Mouse (Mus musculus): ENCODE measurements around the gene Pofut1. TPM values are rescaled to one million over a fixed set of nuclear protein-coding genes. Genes with fewer than 3 reads are reported as not detected.

Gene Pofut1
- polyA plus RNA-seq, 1 experiment from 2014 or later = 5.9 TPM

DNA sequence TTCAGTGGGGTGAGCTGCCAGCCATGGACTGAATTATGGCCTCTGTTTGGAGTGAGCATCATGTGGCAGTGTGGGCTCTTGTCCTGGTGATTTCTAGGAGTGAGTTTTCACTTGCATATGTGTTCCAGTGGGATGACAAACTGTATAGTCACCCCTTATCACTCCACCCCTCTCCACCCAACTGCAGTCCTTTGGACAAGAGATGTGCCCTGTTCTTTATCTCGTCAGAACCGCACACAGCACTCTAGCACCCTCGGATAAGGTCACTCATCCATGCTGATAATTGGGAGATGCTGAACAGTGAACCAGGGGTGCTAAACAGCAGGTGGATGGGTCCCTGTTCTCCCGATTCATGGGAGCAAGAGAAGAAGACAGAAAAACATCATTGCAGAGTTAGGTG lies 19.7 kb upstream of the Pofut1 start:
- peaks cover 15% of the 10 kb centered on the region for H3K4me1 ChIP-seq
- no peaks in the 10 kb centered on the region for H3K27me3 ChIP-seq (ENCODE audit: low read depth, poor library complexity, severe bottlenecking)
- H3K4me3 ChIP-seq = no peak overlapping the region
- H3K9me3 ChIP-seq (replicated peaks) = no peaks in the 10 kb centered on the region
- no peak overlapping the region for H3K27ac ChIP-seq (replicated peaks)
- DNase-seq (ENCODE audit: low spot score) = no peak
- 0 out of 2 replicates have a peak, but pooled peaks cover under 1% of the 10 kb centered on the region for H3K36me3 ChIP-seq
- WGBS = 89% methylated on average over 4 of the region's 4 CpGs

DNA sequence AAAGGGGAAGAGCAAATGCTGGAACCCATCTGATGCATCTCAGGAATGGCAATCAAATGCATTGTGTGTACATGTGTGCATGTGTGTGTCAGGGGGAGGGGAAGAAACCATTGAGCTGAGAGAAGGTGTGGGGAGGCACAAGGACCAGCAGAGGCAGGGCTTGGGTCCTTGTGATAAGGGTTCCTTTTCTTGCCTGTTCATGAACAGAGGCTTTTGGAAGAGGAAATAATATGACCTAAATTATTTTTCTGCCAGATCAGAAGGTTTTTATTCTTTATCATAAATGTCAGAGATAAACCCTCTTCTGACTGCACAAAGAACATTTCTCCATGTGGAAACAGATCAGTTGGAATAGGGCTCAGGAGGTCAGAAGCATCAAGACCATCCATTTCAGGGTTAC lies 19.2 kb upstream of the Pofut1 start:
- 0 out of 2 replicates have a peak, but pooled peaks cover 5% of the 10 kb centered on the region for H3K36me3 ChIP-seq
- peaks cover 15% of the 10 kb centered on the region for H3K4me1 ChIP-seq
- no peak for DNase-seq (ENCODE audit: low spot score)
- no peak overlapping the region for H3K27ac ChIP-seq (replicated peaks)
- H3K9me3 ChIP-seq (replicated peaks) = no peaks in the 10 kb centered on the region
- H3K4me3 ChIP-seq = no peak overlapping the region
- H3K27me3 ChIP-seq (ENCODE audit: low read depth, poor library complexity, severe bottlenecking) = no peaks in the 10 kb centered on the region

DNA sequence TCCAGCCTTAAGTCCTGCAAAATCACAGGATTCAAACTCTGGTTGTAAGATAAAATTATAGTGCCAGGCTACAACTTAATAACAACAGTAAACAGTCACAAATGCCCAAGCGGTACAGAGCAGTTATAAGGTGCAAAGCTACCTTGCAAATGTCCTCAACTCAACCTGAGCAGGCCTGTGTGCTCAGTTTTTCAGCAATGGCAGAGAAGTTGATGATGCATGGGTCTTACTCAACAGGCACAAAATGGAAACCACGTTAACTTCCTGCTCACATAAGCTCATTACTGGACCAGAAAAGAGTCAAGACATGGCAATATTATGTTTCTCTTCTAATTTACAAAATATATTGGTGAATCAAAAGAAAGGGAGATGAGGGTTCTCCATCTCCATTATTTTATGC lies 18.8 kb upstream of the Pofut1 start:
- DNase-seq (ENCODE audit: low spot score) = no peak
- Histone ChIP-seq H3K4me1 (peaks cover 15% of the 10 kb centered on the region), H3K36me3 (peaks cover 9% of the 10 kb centered on the region; the same call in 1 of the 2 replicates), H3K4me3 (no peak overlapping the region), H3K9me3 (replicated peaks) (no peaks in the 10 kb centered on the region), H3K27ac (replicated peaks) (no peak overlapping the region), H3K27me3 (ENCODE audit: low read depth, poor library complexity, severe bottlenecking) (no peaks in the 10 kb centered on the region)
- WGBS = 89% methylated on average over 2 of the region's 2 CpGs

DNA sequence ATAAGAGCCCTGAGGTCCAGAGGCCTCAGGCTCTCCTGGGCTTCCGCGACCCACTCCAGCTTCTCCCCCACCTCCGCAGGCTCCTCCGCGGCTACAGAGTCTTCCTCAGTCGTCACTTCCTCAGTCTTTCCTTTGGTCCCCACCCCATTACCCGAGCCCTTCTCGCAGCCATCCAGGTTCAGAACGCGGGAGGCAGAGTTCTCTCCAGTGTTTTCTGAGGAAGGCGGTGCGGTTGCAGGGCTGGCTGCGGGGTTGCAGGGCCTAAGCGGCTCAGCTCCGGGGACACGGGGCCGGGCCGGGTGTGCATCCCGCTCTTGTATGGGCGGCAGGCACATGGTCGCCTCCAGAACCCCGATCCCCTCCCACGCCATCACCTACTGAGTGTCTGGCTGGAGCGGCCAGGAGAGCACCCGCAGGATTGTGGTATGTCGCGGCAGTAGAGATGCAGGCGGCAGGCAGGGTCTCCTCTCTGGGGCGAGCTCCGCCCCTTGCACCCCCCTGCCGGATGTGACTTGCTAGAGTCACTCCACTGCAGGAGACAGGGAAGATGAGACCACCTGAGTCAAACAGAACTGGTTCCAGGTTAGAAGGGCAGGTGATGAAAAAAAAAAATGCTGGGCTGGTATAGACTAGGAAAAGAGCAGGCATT lies 16.3 kb upstream of the Pofut1 start, which contains the start of gene Tspyl3:
TSS of gene Tspyl3 (minus strand) at position 496 of the 649 bp plus-strand sequence.
- Histone ChIP-seq H3K4me3 (peak within 1 kb of the TSS; percentile 56), H3K27ac (replicated peaks) (peak within 1 kb of the TSS; percentile 72), H3K27me3 (ENCODE audit: low read depth, poor library complexity, severe bottlenecking) (no peaks in the 10 kb centered on the region), H3K4me1 (peaks cover 15% of the 10 kb centered on the region), H3K36me3 (peaks cover 33% of the 10 kb centered on the region), H3K9me3 (replicated peaks) (no peaks in the 10 kb centered on the region)
- WGBS = 3% methylated on average over 31 of the region's 31 CpGs
- peak; percentile 51 for DNase-seq (ENCODE audit: low spot score)

DNA sequence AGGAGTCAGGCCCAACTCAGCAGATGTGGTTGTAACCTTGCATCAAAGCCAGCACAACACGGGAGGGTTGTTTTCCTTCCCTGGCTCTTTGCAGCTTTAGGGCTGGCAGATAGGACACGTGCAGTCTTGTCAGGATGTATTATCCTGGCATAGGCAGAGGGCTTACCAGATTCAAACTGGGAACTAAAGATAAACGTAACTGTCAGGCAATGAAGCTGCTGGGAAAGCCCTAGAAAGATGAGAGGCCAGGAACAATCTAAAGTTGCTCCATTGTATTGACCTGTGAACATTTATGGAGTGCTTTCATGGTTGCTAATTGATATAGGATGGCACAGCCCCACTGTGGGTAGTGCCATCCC lies 15.8 kb upstream of the Pofut1 start:
- DNase-seq (ENCODE audit: low spot score) = no peak
- Histone ChIP-seq H3K36me3 (peaks cover 38% of the 10 kb centered on the region), H3K4me3 (peak overlapping the region; percentile 56), H3K4me1 (peaks cover 15% of the 10 kb centered on the region), H3K27me3 (ENCODE audit: low read depth, poor library complexity, severe bottlenecking) (no peaks in the 10 kb centered on the region), H3K27ac (replicated peaks) (no peak overlapping the region), H3K9me3 (replicated peaks) (no peaks in the 10 kb centered on the region)
- WGBS = 10% methylated on average over 3 of the region's 3 CpGs

DNA sequence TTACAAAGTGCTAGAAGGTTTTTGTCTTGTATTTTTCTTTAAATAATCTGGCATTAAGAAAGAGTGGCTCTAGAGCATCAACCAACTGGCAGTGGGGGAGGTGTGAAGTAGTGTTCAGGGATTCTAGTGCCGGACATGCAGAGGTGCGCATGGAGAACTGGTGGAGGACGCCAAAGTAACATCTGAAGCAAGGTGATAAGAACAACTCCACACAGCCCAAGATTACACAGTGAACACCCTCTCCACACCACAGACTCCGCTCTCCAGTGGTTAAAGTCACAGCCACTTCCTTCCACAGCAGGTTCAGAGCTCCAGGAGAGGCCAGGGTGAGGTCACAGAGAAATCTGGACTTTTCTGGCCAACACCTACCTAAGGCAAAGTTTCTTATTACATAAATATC lies 13.4 kb upstream of the Pofut1 start:
- Histone ChIP-seq H3K27ac (replicated peaks) (no peak overlapping the region), H3K4me3 (no peak overlapping the region), H3K36me3 (peaks cover 62% of the 10 kb centered on the region), H3K4me1 (peaks cover 15% of the 10 kb centered on the region), H3K9me3 (replicated peaks) (no peaks in the 10 kb centered on the region), H3K27me3 (ENCODE audit: low read depth, poor library complexity, severe bottlenecking) (no peaks in the 10 kb centered on the region)
- WGBS = 90% methylated on average over 4 of the region's 4 CpGs
- DNase-seq (ENCODE audit: low spot score) = no peak

DNA sequence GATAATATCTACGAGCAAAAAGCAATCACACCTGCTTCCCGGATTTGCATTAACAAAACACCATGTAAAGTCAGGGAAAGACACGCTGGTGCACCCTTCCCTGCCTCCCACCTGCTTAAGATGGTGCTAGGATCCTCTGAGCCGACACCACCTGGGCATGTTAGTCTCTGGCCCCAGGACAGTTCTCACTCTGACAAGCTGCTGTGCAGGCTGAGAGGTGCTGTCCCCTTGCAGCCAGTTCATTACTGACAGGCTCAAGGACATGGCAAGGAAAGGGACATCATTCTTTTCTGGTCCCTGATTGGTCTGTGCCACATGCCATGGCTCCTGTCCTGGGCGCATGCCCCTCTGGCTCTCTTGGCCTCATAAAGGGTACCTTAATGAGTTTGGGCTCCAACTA lies 12.8 kb upstream of the Pofut1 start:
- no peak overlapping the region for H3K4me3 ChIP-seq
- H3K27ac ChIP-seq (replicated peaks) = no peak overlapping the region
- peaks cover 67% of the 10 kb centered on the region for H3K36me3 ChIP-seq
- no peaks in the 10 kb centered on the region for H3K27me3 ChIP-seq (ENCODE audit: low read depth, poor library complexity, severe bottlenecking)
- DNase-seq (ENCODE audit: low spot score) = no peak
- WGBS = 84% methylated on average over 5 of the region's 5 CpGs
- H3K4me1 ChIP-seq = peaks cover 15% of the 10 kb centered on the region
- no peaks in the 10 kb centered on the region for H3K9me3 ChIP-seq (replicated peaks)

DNA sequence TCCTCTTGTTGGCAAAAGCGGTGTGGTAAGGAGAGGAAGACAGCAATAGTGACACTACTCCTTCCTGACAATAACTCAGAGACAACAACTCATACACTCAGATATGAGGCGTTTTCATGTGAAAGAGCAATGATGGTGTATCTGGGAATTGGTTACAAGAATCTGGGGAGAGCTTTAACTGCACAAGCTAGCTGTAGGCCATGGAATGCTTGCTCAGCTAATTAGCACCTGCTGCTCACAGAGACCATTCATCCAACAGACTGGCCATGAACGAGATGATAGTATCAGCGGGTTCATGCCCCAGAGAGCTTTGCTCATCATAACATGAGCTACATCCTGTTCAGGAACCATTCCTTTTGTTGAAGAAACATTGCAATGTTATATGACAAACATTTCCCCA lies 4.1 kb upstream of the Pofut1 start:
- no peak for DNase-seq (ENCODE audit: low spot score)
- H3K4me3 ChIP-seq = no peak overlapping the region
- peaks cover 64% of the 10 kb centered on the region for H3K36me3 ChIP-seq
- 85% methylated on average over 4 of the region's 4 CpGs for WGBS
- H3K27me3 ChIP-seq (ENCODE audit: low read depth, poor library complexity, severe bottlenecking) = no peaks in the 10 kb centered on the region
- H3K9me3 ChIP-seq (replicated peaks) = no peaks in the 10 kb centered on the region
- H3K4me1 ChIP-seq = peaks cover 40% of the 10 kb centered on the region
- no peak overlapping the region for H3K27ac ChIP-seq (replicated peaks)

DNA sequence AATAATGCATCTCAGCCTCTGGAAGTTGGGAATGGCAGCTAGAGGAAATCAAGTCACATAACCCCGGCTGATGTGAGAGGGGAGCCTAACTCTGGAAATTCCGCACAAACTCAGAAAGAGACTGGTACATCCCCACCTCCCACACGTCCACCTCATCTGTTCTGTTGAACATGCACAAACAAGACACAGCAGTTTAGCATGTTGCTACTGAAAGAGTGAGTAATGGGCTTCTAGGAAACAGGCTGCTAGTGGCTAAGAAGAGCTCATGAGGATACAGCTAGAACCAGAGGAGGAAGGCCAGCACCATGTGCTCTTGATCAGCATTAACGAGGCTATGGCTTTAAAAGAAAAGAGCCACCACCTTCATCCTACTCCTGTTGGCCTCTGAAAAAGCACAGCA lies 3.4 kb upstream of the Pofut1 start:
- Histone ChIP-seq H3K4me3 (0 out of 2 replicates have a peak overlapping the region, but pooled peaks have one; percentile 20), H3K36me3 (peaks cover 57% of the 10 kb centered on the region), H3K27ac (replicated peaks) (no peak overlapping the region), H3K4me1 (peaks cover 46% of the 10 kb centered on the region), H3K9me3 (replicated peaks) (no peaks in the 10 kb centered on the region), H3K27me3 (ENCODE audit: low read depth, poor library complexity, severe bottlenecking) (no peaks in the 10 kb centered on the region)
- DNase-seq (ENCODE audit: low spot score) = no peak
- 77% methylated on average over 4 of the region's 4 CpGs for WGBS

DNA sequence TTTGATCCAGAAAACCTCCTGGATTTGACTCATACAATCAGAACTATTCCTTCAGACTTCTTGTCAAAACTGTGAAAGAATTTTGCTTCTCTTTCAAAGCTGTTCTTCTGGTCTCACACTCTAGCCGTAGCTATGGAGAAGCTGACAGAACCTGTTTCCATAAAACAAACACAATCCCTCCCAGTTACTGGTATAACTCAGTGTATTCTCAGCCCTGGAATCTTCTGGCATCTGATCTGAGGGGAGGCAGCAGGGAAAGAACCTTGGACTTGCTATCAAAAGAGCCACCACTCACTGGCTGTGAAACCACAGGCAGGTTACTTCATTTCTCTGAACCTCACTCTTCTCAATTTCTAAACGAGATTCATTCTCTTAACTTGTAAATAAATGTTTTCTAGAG lies 2.9 kb upstream of the Pofut1 start:
- peaks cover 46% of the 10 kb centered on the region for H3K4me1 ChIP-seq
- H3K4me3 ChIP-seq = peak overlapping the region; percentile 99; the same call in 1 of the 2 replicates
- H3K27ac ChIP-seq (replicated peaks) = no peak overlapping the region
- H3K9me3 ChIP-seq (replicated peaks) = no peaks in the 10 kb centered on the region
- 57% methylated on average over 2 of the region's 2 CpGs for WGBS
- no peaks in the 10 kb centered on the region for H3K27me3 ChIP-seq (ENCODE audit: low read depth, poor library complexity, severe bottlenecking)
- no peak for DNase-seq (ENCODE audit: low spot score)
- peaks cover 57% of the 10 kb centered on the region for H3K36me3 ChIP-seq

DNA sequence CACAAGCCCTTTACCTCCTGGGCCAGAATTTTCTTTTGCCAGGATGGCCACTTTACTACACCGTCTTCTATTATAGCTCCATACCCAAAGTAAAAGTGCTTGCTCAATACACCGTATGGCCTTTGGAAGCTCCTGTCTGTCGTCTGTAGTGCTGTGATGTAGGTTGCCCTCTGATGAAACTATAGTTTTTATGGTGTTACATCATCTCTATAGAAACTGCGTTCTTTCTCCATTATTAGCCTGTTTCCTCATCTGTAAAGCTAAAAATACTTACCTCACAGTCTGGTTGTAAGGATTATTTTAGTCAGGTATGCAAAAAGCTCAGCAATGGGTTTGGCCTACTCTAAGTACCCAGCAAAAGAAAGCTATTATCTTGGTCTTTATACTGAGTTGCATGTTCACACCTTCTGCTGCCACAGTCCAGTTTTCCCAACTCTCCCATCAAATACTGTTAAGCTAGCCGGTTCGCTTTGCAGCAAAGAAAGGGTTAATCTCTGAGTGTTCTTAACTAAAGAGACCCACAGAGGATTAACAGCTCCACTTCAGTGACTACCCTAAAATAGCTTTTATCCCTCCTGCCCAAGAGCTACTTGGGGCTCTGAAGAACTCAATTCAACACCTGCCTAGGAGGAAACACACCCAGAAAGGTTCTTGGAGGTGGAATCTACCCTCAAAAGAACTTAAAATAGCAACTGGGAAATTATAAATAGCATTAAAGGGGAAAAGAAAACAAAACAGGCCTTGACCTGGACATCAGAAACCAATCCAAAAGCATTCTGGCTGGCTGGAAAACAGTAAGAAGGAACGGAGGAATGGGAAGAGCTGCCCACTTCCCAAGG lies 2.1 kb upstream of the Pofut1 start:
- Histone ChIP-seq H3K27ac (replicated peaks) (peak overlapping the region; percentile 99), H3K36me3 (peaks cover 54% of the 10 kb centered on the region), H3K9me3 (replicated peaks) (no peaks in the 10 kb centered on the region), H3K4me1 (peaks cover 46% of the 10 kb centered on the region), H3K4me3 (peak overlapping the region; percentile 99), H3K27me3 (ENCODE audit: low read depth, poor library complexity, severe bottlenecking) (no peaks in the 10 kb centered on the region)
- 47% methylated on average over 7 of the region's 7 CpGs for WGBS
- DNase-seq (ENCODE audit: low spot score) = no peak

DNA sequence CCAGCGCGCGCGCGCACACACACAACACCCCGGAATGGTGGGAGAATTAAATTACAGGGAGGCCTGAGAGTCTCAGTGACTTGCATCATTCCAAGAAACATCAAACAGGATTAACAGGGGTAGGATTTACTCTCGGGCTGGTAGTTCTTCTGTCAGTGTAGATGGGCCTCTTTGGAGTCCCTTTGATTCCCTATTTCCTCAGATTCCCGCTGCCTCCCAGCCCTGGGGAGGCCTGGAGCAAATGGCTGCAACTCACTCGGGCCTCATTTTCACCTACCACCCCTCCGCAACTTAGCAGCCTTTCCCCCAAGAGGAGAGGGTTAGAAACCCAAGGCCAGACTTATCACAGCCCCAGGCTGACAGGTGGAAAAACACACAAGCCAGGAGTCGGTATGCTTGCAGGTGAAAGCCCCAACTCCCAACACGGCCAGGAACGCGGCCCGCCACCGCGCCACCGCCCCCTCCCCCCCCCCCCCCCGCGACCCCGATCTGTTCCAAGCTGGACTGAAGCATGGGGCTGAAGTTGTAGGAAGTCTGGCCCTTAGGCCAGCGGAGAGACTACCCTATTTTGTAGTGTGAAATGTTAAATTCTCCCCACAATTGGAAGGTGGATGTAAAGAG lies 1.4 kb upstream of the Pofut1 start:
- peak; percentile 42 for DNase-seq (ENCODE audit: low spot score)
- Histone ChIP-seq H3K36me3 (peaks cover 53% of the 10 kb centered on the region), H3K4me1 (peaks cover 46% of the 10 kb centered on the region), H3K4me3 (peak overlapping the region; percentile 99), H3K27ac (replicated peaks) (peak overlapping the region; percentile 99), H3K27me3 (ENCODE audit: low read depth, poor library complexity, severe bottlenecking) (no peaks in the 10 kb centered on the region), H3K9me3 (replicated peaks) (no peaks in the 10 kb centered on the region)
- WGBS = 3% methylated on average over 21 of the region's 22 CpGs
